Mouse (Mus musculus) WW6 (cell line): Measurements from ENCODE around the gene Dab2ip.

ENCODE experiments used
- DNase-seq: peaks from one replicate; pipeline ENCODE4 v3.0.0-alpha.2; 2013; ENCODE audit warnings: low read depth, low spot score

Dab2ip gene

DNA sequence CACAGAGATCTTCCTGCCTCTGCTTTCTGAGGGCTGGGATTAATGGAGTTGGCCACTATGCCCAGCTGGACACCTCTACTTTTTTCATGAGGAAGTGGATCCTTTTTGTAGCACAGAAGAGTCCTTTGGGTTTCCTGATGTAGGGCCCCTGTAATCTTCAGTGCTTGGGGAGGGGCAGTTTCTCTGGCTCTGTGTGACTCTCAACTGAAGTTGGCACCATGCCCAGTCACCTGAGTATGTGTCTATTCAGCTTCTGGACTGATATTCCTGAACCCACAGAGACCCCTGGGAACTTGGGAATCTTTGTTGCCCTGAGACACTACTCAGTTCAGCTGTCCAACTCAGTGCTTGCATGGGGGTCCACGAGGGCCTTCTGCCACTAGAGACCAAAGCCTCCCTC, 37.0 kb downstream of the Dab2ip start:
- no peak for DNase-seq

GRCm38 (mm10) chr2:35595718-35596117, 37.7 kb downstream of the Dab2ip start:
- DNase-seq: no peak

- no peak for DNase-seq
Measured at GRCm38 (mm10) chr2:35596796-35597195, 38.7 kb downstream of the Dab2ip start.

- DNase-seq: no peak
Measured at GRCm38 (mm10) chr2:35598819-35599218, 40.8 kb downstream of the Dab2ip start.

DNA sequence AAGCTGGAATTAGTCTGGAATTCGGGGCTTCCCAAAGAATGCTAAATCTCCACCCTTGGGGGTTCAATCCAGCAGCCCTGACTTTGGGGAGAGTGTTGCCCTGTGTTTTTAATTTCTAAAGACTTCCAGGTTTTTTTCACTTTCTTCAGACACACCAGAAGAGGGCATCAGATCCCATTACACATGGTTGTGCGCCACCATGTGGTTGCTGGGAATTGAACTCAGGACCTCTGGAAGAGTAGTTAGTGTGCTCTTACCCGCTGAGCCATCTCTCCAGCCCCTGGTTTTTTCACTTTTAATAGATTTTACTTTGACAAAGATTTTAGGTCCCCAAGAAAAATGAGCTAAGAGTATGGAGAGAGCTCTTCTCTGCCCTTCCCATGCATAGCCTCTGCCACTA, 43.6 kb downstream of the Dab2ip start:
- DNase-seq: no peak

DNA sequence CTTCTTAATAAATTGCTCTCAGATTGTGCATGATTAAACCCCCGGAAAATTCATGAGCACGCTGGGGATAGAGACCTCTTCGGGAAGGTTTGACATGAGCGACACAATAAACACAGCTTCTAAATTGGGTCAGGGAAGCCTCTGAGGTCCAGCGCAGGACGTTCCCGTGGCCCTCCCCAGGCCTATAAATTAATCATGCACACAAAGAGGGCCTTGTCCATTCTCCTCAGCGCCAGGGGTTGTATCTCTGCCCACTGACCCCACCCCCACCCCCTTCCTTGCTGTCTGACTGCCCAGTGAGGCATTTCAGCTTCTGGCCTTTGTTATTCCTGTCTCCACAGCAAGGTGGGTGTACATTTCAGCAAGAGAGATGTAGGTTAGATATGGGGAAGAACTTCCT, 49.4 kb downstream of the Dab2ip start:
- DNase-seq: no peak

DNA sequence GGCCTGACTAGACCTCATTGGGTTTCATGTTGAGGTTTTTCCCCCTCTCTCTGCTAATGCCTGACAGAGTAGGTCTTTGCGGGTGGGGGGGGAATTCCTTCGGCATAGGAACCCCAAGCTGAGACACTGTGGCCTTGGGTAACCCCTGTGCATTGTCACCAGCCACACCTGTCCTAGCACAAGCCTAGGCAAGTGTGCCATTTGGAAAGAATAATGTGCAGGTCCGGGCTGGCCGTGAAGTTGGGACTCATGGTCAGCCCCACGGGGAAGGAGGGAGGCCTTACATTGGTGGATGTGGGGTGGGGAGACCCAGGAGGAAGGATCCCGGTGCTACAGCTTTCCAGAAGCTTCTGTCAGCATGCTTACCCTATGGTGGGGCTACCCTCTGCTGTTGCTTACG, 50.8 kb downstream of the Dab2ip start:
- no peak for DNase-seq

DNA sequence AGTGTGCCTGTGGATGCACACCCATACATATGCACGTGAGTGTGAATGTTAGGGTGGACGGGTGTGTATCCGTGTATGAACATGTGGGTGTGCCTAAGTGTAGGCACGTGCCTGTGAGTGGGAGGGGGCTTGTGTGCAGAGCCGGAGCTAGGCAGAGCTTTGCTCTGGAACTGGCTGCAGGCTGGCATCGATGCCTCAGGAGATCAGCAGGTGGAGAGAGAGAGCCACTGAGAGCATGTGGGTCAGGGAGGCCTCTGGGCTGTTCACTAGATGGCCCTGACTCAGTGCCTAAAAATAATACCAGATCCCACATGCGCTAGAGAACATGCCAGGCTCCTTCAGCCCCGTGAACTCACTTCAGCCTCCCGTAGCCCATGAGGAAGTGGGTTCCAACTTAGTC, 51.3 kb downstream of the Dab2ip start:
- no peak for DNase-seq

- no peak for DNase-seq
Measured at GRCm38 (mm10) chr2:35610168-35610951, 52.3 kb downstream of the Dab2ip start.

DNA sequence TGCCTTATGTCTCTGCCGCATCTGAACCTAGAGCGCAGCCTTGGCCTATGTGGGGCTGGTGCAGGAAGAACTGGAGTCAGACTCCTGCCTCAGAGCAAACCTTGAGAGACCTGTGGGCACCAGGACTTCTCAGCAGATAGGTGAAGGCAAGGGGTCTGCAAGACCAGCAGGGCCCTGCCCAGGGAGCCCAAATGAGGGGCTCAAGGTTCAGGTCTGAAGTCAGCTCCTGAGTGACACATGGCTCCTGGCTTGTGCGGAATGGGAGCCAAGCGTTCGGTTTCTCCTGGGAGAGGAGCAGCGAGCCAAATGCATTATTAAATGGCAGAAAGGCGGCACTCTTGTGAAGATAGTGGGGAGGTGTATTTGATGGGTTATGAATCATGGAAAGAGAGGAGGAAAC, 52.9 kb downstream of the Dab2ip start:
- DNase-seq: no peak

- DNase-seq: no peak
Measured at GRCm38 (mm10) chr2:35611645-35612044, 53.6 kb downstream of the Dab2ip start.

DNA sequence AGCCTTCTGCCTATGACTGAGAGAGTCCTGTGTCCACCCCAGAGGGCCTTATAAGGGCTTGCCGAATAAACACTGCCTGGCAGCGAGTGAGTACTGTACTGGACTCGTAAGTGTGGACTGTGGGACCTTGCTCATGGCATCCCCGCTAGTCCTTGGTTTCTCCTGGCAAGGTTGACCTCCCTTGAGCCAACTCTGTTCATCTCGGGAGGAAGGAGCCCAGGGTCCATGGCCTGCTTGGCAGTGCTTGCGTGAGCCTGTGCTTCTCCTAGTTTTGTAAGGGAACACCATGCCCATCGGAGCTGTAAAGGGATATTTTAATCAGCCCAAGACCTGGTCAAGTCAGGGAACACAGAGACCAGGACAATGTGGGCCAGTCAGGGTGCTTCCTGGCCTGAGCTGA, 54.2 kb downstream of the Dab2ip start:
- no peak for DNase-seq

DNA sequence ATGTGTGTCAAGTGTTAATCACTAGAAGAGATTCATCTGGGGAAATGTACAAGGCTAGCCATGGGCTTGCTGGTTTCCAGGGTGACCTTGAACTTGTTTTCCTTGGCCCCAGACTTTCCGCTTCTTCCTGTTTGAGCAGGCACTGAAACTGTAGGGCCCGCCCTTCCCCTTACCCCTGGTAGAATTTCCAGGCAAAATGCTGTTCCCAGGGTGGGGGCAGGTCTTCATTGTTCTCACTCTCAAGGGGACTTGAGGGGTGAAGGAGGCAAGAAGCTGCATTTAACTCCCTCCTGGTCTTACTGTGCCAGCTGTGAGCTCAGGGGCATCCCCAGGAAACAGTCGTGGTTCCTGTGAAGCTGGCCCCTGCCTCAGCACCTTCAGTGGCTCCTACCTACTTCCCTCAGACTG, 55.9 kb downstream of the Dab2ip start:
- DNase-seq: peak; percentile 34

DNA sequence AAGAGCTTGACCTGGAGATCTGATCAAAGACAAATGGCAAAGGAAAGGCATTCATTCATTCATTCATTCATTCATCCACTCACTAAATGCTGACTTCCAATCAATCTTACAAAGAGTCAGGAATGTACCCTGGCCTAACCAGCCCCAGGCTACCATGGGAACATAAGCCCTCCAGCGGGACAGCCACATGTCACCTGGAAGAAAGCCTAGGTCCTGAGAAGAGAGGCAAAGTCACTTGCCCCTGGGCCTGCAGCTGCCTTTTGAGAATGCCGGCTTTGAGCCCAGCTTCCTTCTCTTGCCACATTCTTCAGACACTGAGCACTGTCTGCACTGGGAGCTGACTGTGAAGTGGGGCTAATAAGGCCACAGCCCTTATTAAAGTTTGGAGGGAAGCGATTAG, 56.3 kb downstream of the Dab2ip start:
- no peak for DNase-seq

DNA sequence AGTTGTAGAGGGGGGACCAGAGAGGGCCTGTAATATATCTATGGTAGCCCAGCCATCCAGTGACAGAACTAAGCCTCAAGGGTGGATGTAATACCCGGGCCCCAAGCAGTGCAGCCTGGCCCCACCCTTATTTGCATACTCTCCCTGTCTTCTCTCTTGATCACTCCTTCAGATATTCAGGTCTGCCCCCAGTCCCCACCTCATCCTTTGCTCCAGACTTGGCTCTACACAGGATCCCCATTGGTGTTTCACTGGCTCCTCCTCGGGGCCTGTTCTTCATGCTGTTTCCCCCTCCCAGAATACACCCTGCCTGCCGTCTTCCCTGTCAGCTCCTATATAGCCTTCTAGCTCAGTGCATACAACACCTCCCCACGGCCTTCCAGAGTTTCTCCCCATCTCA, 57.3 kb downstream of the Dab2ip start:
- DNase-seq: no peak

DNA sequence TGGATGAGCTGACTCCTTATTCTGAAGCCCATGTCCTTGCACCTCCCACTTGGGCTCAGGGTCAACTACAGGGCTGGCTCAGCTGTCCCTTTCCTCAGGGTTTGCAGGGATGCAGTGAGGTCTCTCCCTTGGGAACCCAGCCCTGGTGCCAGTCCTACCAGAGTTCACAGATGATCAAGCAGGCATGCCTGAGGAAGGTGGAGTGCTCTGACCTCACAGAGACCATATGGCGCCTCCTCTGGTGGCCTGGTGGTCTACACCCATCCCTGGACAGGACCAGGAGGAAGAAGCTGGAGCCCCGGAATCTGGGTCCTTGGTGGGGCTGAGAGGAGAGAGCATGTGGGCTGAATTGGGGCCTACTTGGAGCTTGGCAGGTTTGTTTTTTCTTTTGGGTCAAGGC, 57.9 kb downstream of the Dab2ip start:
- no peak for DNase-seq

GRCm38 (mm10) chr2:35616891-35617658, 59.0 kb downstream of the Dab2ip start:
- DNase-seq: no peak

- no peak for DNase-seq
Measured at GRCm38 (mm10) chr2:35618981-35619380, 60.9 kb downstream of the Dab2ip start.

DNA sequence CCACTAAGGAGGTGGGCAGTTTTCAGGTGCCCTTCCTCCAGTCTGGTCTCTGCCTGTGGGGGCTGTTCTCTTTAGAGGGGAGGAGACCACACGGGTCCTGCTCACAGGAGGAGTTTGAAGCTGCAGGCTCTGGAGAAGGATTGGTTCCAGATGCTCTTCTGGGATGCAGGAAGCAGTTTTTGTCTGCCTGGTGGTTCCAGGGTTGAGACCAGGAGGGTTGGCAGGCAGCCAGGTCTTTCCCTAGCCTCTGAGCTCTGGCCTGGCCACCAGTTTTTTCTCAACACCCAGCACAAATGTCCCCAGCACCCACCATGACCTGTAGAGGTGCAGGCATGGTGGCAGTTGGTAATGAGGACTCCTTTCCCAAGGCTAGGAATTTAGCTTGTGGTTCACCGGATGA, 61.5 kb downstream of the Dab2ip start:
- no peak for DNase-seq

- no peak for DNase-seq
Measured at GRCm38 (mm10) chr2:35620364-35621224, 62.5 kb downstream of the Dab2ip start.

- DNase-seq: no peak
Measured at GRCm38 (mm10) chr2:35621225-35621519, 63.1 kb downstream of the Dab2ip start.

DNA sequence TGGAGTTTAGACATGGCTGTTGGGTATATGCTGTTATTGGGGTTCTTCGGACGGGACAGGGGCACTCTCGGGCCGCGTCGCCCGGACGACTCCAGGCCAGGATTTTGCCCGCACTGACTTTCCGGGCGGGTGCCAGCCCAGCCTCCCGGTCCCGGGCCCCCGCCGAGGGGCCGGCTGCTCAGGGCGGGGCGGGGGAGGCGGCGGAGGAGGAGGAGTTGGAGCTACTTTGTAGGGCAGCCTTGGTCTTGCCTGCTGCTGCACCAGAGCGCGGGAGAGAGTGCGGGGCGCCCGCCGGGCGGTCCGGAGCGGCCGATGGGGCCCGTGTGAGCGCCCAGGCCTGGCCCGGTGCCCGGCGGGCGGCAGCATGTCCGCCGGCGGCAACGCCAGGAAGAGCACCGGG, 63.7 kb downstream of the Dab2ip start:
- no peak for DNase-seq
